Mouse (Mus musculus): ENCODE results near the gene Foxj1. TPM values are rescaled to one million over a fixed set of nuclear protein-coding genes. Genes with fewer than 3 reads are reported as not detected.
"Not testable (repeated sequence)": the region's sequence is repeated elsewhere in the genome, so short reads cannot be mapped to it uniquely, and the experiment has no call there.

Gene Foxj1
- polyA plus RNA-seq, 1 experiment from 2014 or later: 23.2 TPM

DNA sequence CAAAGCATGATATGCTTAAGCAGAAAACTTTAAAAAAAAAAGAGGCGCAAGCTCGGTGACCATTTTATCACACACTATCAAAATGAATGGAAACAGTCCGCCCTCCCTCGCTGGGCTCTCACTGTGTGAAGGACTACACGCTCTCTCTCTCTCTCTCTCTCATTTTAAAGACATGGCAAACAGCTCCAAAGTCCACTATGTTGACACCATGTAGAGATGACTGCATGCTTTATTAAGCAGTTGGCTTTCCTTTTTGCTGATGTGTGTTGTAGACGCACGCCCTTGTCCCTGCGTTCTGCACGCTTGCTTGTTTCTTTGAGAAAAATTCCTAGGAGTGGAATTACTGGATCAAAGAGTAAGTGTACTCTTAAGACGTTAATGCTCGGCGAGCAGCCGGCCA is 30.2 kb upstream of the Foxj1 start:
- Histone ChIP-seq H3K4me2 (no peak overlapping the region), H3K36me3 (0 out of 2 replicates have a peak, but pooled peaks cover 2% of the 10 kb centered on the region), H3K27me3 (no peaks in the 10 kb centered on the region), H3K4me3 (no peak overlapping the region), H3K27ac (replicated peaks) (no peak overlapping the region), H3K4me1 (replicated peaks) (0 out of 2 replicates have a peak, but pooled peaks cover 6% of the 10 kb centered on the region), H3K9me3 (no peaks in the 10 kb centered on the region), H3K9ac (no peak overlapping the region)
- 61% methylated on average over 13 of the region's 13 CpGs for WGBS
- no peak for ATAC-seq (ENCODE audit: low FRiP score, low read depth)

DNA sequence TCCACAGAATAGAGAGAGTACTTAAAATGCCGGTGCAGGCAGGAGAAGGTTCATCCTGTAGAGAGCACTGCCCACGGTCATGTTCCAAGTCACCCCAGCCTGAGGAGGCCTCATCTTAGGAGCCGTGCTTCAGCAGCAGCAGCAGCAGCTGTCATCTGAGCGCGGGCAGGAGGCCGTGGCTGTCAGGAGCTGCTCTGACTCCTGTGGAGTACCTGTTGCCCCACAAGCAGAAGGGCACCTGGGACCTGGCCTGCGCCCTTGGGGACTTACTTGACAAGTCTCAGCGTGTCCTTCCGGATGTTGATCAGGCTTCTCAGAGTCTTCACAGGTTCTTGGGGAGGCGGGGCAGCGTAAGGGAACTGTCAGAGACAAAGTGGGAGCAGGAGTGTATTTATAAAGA is 26.8 kb upstream of the Foxj1 start:
- no peak overlapping the region for H3K9ac ChIP-seq
- H3K4me2 ChIP-seq: no peak overlapping the region
- H3K4me3 ChIP-seq: no peak overlapping the region
- no peaks in the 10 kb centered on the region for H3K27me3 ChIP-seq
- 70% methylated on average over 11 of the region's 11 CpGs for WGBS
- H3K4me1 ChIP-seq (replicated peaks): 0 out of 2 replicates have a peak, but pooled peaks cover 11% of the 10 kb centered on the region
- no peak for ATAC-seq (ENCODE audit: low FRiP score, low read depth)
- no peaks in the 10 kb centered on the region for H3K9me3 ChIP-seq
- H3K36me3 ChIP-seq: peaks cover 5% of the 10 kb centered on the region; the same call in 1 of the 2 replicates
- H3K27ac ChIP-seq (replicated peaks): no peak overlapping the region

DNA sequence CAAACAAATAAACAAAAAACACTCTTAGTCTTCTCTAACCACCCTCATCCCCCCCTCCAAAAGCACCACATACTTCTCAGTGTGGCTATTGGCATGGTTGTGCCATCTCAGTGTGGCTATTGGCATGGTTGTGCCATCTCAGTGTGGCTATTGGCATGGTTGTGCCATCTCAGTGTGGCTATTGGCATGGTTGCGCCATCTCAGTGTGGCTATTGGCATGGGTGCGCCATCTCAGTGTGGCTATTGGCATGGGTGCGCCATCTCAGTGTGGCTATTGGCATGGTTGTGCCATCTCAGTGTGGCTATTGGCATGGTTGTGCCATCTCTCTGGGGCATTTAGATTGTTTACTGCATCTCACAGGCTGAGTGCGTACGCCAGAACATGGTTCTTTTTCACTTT is 25.7 kb upstream of the Foxj1 start:
- H3K4me2 ChIP-seq; H3K9ac ChIP-seq; H3K36me3 ChIP-seq; H3K27me3 ChIP-seq; ATAC-seq (ENCODE audit: low FRiP score, low read depth); H3K4me3 ChIP-seq; H3K9me3 ChIP-seq; H3K27ac ChIP-seq (replicated peaks): not testable (repeated sequence)
- 94% methylated on average over 5 of the region's 5 CpGs for WGBS
- H3K4me1 ChIP-seq (replicated peaks): 0 out of 2 replicates have a peak, but pooled peaks cover 11% of the 10 kb centered on the region

DNA sequence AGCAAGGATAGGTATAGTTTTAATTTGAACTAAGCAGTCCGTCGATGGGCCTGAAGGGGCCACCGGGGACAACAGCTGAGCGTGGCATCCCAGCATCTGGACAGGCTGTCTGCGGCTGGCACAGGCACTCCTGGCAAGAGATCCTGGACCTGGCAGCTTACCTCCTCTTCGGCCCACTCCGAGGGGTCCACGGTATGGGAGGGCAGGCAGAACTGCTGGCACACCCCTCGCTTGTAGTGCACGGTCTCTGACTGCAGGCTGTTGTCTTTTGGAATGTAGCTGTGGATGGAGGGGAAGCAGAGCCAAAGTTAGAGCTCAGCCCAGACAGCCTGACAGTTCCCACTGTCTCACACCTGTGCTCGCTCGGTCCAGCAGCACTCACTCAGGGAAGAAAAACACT is 24.5 kb upstream of the Foxj1 start:
- no peak overlapping the region for H3K4me2 ChIP-seq
- H3K9ac ChIP-seq: no peak overlapping the region
- no peak overlapping the region for H3K4me3 ChIP-seq
- 58% methylated on average over 12 of the region's 12 CpGs for WGBS
- H3K27me3 ChIP-seq: no peaks in the 10 kb centered on the region
- 0 out of 2 replicates have a peak overlapping the region, but pooled peaks have one; percentile 31 for H3K27ac ChIP-seq (replicated peaks)
- peaks cover 20% of the 10 kb centered on the region for H3K36me3 ChIP-seq
- ATAC-seq (ENCODE audit: low FRiP score, low read depth): peak; percentile 69
- 0 out of 2 replicates have a peak, but pooled peaks cover 7% of the 10 kb centered on the region for H3K4me1 ChIP-seq (replicated peaks)
- no peaks in the 10 kb centered on the region for H3K9me3 ChIP-seq

DNA sequence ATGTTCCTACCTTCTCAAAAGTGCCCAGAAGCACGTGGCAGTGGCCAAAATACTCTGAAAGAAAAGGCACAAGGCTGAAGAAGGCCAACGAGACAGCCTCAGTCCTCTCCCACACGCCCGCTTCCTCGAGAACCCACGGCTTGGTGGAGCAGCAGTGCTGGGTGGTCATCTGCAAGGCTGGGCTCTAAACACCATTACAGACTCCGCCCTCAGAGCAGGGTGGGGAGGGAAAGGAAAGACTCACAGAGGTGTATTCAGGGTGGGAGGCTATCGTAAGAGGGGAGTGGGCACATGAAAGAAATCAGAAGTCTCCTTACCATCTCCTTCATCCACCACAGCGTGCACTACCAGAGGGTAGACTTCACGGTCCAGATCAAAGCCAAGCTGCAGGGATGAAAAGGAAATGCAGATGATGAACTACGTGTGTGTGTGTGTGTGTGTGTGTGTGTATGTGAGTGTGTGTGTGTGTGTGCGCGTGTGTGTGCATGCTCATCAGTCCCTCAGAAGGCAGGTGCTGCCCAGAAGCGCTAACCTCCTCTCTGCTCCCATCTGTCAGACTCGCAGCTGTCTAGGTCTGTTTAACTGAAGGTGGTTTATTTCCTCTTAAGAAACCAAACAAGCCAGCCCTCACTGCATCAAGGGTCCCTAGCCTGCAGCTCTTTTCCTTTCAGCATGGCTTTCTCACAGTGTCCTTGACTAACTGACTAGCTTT is 23.9 kb upstream of the Foxj1 start:
- no peak overlapping the region for H3K4me2 ChIP-seq
- peaks cover 22% of the 10 kb centered on the region for H3K36me3 ChIP-seq
- H3K27ac ChIP-seq (replicated peaks): peak overlapping the region; percentile 31; the same call in 1 of the 2 replicates
- no peaks in the 10 kb centered on the region for H3K27me3 ChIP-seq
- ATAC-seq (ENCODE audit: low FRiP score, low read depth): 0 out of 2 replicates have a peak, but pooled peaks have one; percentile 15
- no peak overlapping the region for H3K4me3 ChIP-seq
- 70% methylated on average over 15 of the region's 15 CpGs for WGBS
- no peak overlapping the region for H3K9ac ChIP-seq
- 0 out of 2 replicates have a peak, but pooled peaks cover 7% of the 10 kb centered on the region for H3K4me1 ChIP-seq (replicated peaks)
- no peaks in the 10 kb centered on the region for H3K9me3 ChIP-seq

DNA sequence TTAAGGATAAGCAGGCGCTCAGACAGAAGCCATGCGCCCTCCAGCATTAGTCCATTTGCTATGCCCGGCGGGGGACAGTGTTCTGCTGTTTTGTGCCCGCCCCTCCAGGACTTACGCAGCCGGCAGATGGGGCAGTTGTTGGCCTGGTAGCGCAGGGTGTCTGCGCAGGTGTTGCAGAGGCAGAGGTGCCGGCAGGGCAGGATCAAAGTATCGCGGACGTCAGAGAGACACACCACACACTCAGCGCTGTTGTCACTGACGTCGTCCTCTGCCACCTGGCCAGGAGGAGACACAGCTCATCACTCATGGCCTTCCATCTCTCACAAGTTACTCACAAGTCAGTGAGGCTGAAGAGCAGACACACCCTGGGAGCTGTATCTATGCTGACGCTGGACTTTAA is 19.3 kb upstream of the Foxj1 start:
- peaks cover 37% of the 10 kb centered on the region for H3K36me3 ChIP-seq
- no peak overlapping the region for H3K27ac ChIP-seq (replicated peaks)
- H3K4me3 ChIP-seq: no peak overlapping the region
- H3K4me1 ChIP-seq (replicated peaks): 0 out of 2 replicates have a peak, but pooled peaks cover 6% of the 10 kb centered on the region
- H3K9me3 ChIP-seq: no peaks in the 10 kb centered on the region
- H3K4me2 ChIP-seq: no peak overlapping the region
- H3K27me3 ChIP-seq: no peaks in the 10 kb centered on the region
- H3K9ac ChIP-seq: no peak overlapping the region
- ATAC-seq (ENCODE audit: low FRiP score, low read depth): no peak
- WGBS: 39% methylated on average over 17 of the region's 17 CpGs

DNA sequence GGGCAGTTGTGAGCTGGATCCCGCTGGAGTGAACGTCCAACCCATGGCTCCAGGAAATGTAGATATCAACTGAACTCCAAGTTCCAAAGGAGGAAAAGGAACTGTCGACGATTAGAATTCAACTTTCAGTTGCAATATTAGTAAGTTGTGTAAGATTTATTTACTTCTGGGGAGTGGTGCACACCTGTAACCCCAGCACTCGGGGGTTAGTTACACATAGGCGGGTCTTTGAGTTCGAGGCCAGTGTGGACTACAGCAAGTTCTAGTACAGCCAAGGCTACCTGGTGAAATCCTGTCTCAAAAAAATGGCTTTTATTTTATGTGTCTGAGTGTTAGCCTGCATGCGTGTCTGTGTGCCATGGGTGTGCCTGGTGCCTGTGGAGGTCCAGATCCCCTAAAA is 18.3 kb upstream of the Foxj1 start:
- Histone ChIP-seq H3K36me3 (peaks cover 46% of the 10 kb centered on the region), H3K4me1 (replicated peaks) (no peaks in the 10 kb centered on the region), H3K4me3 (no peak overlapping the region), H3K27me3 (no peaks in the 10 kb centered on the region), H3K9ac (no peak overlapping the region), H3K27ac (replicated peaks) (no peak overlapping the region), H3K4me2 (no peak overlapping the region), H3K9me3 (no peaks in the 10 kb centered on the region)
- ATAC-seq (ENCODE audit: low FRiP score, low read depth): no peak
- 94% methylated on average over 8 of the region's 8 CpGs for WGBS

DNA sequence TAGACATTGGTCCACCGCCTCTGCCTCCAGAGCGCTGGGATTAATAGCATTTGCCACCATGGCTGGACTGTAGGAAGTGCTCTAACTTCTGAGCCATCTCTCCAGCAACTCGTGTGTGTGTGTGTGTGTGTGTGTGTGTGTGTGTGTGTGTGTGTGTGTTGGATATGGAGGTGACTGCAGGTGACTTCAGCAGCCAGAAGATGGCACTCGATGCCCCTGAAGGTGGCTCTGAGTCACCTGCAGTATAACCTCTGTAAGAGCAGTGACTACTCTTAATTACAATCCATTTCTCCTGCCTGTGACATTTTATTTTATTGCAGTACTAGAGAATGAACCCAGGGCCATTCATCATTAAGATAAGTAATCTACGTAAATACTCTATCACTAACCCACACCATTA is 16.1 kb upstream of the Foxj1 start:
- Histone ChIP-seq H3K27me3 (no peaks in the 10 kb centered on the region), H3K4me3 (no peak overlapping the region), H3K27ac (replicated peaks) (no peak overlapping the region), H3K4me1 (replicated peaks) (no peaks in the 10 kb centered on the region), H3K4me2 (no peak overlapping the region), H3K9me3 (no peaks in the 10 kb centered on the region), H3K9ac (no peak overlapping the region), H3K36me3 (peaks cover 57% of the 10 kb centered on the region)
- no peak for ATAC-seq (ENCODE audit: low FRiP score, low read depth)
- WGBS: 94% methylated on average over 5 of the region's 5 CpGs

DNA sequence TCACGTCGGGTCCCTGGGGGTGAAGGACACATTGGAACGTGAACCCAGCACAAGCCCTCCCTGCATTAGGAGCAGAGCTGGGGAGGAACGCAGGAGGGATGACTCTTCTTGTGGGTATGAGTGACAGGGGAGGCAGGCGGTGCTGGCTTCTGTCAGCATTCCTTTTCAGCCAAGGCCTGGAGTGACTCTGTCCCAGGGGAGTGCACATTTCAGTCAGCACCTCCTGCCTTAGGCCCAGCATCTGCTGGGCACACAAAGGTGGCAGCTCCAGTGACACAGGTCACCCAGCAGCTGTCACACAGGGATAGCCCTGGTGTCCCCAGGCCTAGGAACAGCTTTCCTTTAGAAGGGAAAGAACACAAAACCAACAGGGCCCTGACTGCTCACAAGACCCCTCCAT is 12.8 kb upstream of the Foxj1 start:
- Histone ChIP-seq H3K9me3 (no peaks in the 10 kb centered on the region), H3K36me3 (peaks cover 44% of the 10 kb centered on the region), H3K4me1 (replicated peaks) (peaks cover 6% of the 10 kb centered on the region), H3K4me2 (no peak overlapping the region), H3K4me3 (no peak overlapping the region), H3K27me3 (no peaks in the 10 kb centered on the region), H3K9ac (no peak overlapping the region), H3K27ac (replicated peaks) (no peak overlapping the region)
- 63% methylated on average over 5 of the region's 5 CpGs for WGBS
- no peak for ATAC-seq (ENCODE audit: low FRiP score, low read depth)

DNA sequence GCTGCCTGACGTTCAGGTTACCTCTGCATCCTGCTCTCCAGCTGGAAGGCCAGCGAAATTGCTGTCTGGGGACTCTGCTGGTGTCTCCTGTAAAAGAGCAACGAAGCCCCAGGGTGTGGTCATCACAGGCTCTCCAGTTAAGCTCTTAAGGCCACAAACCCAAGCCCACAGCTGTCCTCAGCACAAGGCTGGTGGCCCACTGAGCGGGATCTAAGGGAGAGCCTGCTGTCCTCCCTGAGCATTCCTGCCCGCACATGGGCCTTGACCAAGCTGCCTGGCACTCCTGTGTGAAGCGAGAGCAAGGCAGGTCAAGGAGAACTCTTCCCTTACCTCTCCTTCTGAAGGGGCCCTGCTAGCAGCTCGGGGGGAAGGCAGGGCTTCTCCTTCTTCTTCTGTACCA is 11.8 kb upstream of the Foxj1 start:
- ATAC-seq (ENCODE audit: low FRiP score, low read depth): no peak
- H3K9me3 ChIP-seq: no peaks in the 10 kb centered on the region
- H3K27me3 ChIP-seq: no peaks in the 10 kb centered on the region
- 84% methylated on average over 7 of the region's 7 CpGs for WGBS
- H3K27ac ChIP-seq (replicated peaks): no peak overlapping the region
- H3K9ac ChIP-seq: no peak overlapping the region
- peaks cover 15% of the 10 kb centered on the region for H3K4me1 ChIP-seq (replicated peaks)
- no peak overlapping the region for H3K4me3 ChIP-seq
- peaks cover 44% of the 10 kb centered on the region for H3K36me3 ChIP-seq
- H3K4me2 ChIP-seq: no peak overlapping the region

DNA sequence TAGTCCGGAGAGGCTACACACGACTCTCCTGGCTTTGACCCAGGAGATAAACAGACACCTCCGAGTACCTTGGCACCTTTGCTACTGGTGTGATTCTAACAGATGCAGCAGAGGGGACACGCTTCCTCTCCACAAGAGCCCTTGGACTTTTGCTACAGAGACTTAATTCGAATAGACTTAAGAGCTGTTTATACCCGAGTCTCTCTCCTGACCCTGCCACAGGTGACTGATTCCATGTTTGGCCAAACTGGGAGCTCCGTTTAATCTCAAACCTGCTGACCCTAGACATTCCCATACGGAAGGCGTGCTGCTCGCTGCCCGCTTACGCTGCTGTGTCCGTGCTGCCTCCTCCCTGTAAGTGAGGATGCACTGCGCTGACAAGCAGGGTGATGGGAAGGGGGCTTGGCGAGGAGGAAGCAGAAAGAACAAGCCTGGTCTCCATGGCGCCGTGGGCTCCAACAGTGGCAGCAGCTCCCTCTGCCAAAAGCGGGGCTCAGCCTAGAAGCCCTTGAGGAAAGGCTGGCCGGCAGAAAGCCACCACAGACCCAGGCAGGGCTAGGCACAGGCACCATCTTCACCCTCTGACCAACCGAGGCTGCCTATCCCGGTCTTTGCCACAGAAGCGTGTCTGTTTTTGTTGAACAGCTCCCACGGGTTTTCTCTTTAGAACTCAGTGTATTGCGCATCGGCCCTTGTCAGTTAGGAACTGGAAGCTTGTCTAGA is 7.0 kb upstream of the Foxj1 start:
- H3K27ac ChIP-seq (replicated peaks): peak overlapping the region; percentile 65
- H3K9me3 ChIP-seq: no peaks in the 10 kb centered on the region
- peaks cover 27% of the 10 kb centered on the region; the same call in 1 of the 2 replicates for H3K36me3 ChIP-seq
- H3K4me2 ChIP-seq: no peak overlapping the region
- H3K4me3 ChIP-seq: no peak overlapping the region
- WGBS: 64% methylated on average over 25 of the region's 25 CpGs
- H3K4me1 ChIP-seq (replicated peaks): peaks cover 18% of the 10 kb centered on the region
- peak; percentile 44; the same call in 1 of the 2 replicates for ATAC-seq (ENCODE audit: low FRiP score, low read depth)
- H3K9ac ChIP-seq: no peak overlapping the region
- H3K27me3 ChIP-seq: no peaks in the 10 kb centered on the region

DNA sequence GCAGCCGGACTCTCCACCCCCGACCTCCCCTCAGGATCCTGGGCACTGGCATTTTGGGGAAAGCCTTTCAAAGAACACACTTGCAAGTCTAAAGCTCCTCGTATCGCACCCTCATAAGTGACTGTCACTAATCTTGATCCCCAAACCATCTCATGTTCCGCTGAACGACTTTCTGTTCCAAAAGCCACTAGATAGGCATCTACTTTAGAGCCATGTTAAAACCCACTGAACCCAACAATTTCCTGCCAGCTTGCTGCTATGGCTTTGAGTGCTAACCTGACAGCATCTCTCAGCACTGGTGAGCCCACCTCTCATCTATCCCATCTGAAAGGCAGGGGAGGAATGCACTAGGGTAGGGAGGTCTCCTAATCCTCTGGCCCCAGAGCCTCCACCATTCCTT is 2.3 kb upstream of the Foxj1 start:
- 0 out of 2 replicates have a peak, but pooled peaks cover 6% of the 10 kb centered on the region for H3K36me3 ChIP-seq
- H3K9ac ChIP-seq: no peak overlapping the region
- H3K27ac ChIP-seq (replicated peaks): no peak overlapping the region
- whole genome bisulfite sequencing: 90% methylated on average over 6 of the region's 6 CpGs
- H3K4me1 ChIP-seq (replicated peaks): peaks cover 52% of the 10 kb centered on the region
- peaks cover 19% of the 10 kb centered on the region for H3K27me3 ChIP-seq
- ATAC-seq (ENCODE audit: low FRiP score, low read depth): no peak
- no peak overlapping the region for H3K4me3 ChIP-seq
- H3K4me2 ChIP-seq: no peak overlapping the region
- H3K9me3 ChIP-seq: no peaks in the 10 kb centered on the region
